Mouse (Mus musculus): ENCODE measurements at regions not wholly inside any gene's neighbourhood (a gene's known extent, or its start where the extent isn't known, plus 50 kb on each side); places are given as distances from the start of the nearest gene placed in this dataset.

GRCm38 (mm10) chr14:102402061-102402689, 580.3 kb downstream of the Kctd12 start:
- DNase-seq (ENCODE audit: low read depth): no peak

DNA sequence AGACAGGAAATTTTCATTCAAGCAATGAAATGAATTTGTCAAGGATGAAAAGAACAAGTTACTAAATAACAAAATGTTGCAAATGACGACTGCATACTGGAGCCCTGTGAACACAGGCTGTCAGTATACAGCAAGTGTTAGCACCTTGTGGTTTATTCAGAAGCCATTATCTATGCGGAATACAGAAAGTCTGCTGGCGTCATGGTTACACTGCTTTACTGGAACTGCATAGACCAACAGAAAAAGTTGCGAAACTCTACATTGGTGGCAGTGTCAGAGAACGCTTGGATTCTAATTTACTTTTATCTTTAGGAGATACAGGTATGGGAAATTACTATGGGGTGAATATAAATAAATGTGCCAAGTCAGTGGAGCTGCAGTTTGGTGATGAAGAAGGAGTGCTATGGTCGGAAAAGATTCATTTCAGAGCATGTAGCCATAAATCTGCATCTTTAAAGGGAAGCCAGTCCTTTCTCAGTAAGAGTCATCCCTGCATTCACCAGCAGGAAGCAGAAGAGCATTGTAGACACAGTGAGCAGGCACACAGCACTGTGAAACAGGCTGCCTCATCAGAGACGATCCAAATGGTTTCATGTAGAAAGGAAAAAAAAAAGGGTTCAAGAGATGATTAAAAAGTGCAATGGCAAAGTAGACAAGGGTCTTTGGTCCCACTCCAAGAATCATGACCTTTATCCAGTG, 586.3 kb downstream of the Kctd12 start:
- DNase-seq (ENCODE audit: low read depth): no peak

DNA sequence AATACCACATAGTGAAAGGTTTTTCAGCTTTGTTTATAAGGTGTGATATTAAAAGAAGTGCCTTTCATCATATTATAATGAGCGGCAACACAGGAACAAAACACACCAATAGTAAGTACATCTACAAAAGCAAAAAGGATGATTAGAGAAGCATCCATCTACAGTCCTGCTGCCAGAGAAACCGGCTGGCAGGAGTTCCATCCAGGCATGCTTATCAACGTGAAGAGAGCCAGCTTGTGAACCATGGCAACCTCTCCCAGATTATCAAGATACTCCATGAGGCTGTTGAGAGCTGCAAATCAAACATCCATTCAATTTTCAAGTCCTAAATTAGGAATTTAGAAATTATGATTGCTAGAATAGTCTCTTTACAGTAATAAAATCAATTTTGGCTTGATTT, 590.1 kb downstream of the Kctd12 start:
- no peak for DNase-seq (ENCODE audit: low read depth)

- no peak for DNase-seq (ENCODE audit: low read depth)
Measured at GRCm38 (mm10) chr14:102372994-102373567, 609.4 kb downstream of the Kctd12 start.

- no peak for DNase-seq (ENCODE audit: low read depth)
Measured at GRCm38 (mm10) chr14:102361589-102361988, 620.8 kb downstream of the Kctd12 start.

DNA sequence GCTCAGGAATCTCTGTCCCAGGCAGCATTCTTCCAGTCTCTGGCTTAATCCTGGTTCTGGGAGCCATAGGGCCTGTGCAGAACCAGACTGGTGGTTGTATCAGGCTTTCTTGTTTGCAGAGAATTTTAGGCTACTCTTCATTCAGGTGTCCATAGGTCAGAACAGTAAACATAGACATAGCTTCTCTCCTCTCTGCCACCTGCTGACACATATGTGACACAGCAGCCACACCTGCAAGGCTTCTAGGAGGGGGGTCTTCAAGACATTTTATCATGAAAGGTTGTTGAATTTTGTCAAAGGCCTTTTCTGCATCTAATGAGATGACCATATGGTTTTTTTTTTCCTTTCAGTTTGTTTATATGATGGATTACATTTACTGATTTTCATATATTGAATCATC, 599.7 kb downstream of the Lmo7 start:
- no peak for DNase-seq (ENCODE audit: low read depth)

DNA sequence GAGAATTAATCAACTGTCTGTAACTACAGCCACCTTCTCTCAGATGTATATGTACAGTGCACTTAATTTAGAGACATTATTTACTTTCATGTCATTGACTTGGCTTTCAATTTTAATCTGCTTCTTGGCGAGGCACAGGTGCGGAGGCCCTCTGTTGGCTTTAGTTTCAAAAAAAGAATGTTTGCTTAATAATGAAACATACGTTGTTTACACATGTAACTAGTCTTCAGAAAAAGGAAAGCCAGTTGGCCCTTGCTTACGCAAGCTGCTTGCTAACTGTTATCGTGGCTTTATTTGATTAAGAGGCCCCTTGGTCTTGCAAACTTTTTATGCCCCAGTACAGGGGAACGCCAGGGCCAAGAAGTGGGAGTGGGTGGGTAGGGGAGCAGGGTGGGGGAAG, 576.6 kb downstream of the Lmo7 start:
- no peak for DNase-seq (ENCODE audit: low read depth)

DNA sequence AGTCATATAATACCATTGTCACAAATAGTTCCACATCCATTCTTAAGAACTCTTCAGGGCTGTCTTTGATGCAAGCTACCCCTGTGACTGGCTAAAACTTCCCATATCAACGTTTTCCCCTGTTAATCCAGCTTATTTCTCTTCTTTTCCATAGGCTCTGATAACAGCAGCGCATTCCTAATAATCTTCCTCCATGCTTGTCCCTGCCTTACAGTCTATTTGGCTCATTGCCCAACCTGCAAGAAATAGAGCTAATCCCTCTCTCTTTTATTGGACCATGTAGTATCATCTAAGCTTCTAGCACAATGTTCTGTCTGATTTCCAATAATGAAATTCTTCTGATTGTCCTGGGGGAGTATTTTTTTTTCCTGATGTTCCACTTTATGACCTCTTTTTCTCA, 573.1 kb downstream of the Lmo7 start:
- no peak for DNase-seq (ENCODE audit: low read depth)

DNA sequence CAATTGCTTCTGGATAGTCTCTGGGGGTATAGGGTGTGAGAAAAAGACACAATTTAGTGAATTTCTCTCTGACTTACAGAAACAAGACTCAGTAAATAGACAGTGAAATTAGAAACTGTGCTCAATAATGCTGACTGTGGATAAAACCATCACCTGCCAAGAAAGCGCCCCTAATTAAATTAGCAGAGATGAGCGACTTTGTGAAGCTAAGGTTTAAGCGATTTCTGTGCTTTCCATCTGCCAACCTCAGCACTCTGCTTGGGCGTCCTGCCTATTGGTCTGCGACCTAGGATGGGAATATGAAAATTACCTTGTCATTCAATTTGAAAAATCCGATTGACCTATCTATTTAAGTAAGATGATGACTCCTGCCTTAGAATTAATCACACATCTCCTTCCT, 570.5 kb downstream of the Lmo7 start:
- DNase-seq (ENCODE audit: low read depth): no peak

DNA sequence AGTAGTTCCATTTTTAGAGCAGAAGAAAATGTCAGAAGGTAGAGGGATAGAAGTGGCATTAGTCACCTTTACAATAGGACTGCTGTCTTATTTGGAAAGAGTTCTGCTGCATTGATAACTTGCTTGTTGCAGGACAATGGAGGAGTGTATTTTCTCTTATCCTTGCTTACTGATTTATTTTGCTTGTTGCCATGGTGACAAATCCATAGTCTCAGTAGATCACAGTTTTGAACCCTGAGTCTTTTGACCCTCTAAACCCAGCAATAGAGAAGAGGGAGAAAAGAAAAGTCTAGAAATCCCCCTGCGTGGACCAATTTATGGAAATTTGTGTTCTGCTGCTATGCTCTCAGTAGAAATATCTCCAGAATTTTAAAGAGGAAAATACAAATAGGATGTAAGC, 561.6 kb downstream of the Lmo7 start:
- DNase-seq (ENCODE audit: low read depth): no peak

GRCm38 (mm10) chr14:102250076-102250475, 520.3 kb downstream of the Lmo7 start:
- DNase-seq (ENCODE audit: low read depth): no peak

- DNase-seq (ENCODE audit: low read depth): no peak
Measured at GRCm38 (mm10) chr14:102248581-102248980, 518.8 kb downstream of the Lmo7 start.

DNA sequence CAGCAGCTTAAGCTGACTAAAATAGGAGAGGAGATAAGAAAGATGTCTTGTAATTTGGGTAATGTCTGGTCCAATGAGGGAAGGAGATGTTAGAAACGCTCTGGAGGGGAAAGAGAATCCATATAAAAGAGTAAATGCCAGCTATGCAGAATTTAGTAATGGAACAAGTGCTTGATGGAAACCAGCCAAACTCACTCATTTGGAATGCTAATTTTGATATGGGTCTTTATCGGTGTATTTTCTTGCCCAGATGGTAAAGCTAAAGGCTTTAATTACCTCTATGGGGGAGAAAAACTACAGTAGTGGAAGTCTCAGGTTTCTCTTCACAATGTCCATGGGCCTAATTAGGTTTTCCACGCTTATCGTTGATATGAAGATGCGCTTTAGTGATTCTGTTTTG, 518.3 kb downstream of the Lmo7 start:
- DNase-seq (ENCODE audit: low read depth): no peak

DNA sequence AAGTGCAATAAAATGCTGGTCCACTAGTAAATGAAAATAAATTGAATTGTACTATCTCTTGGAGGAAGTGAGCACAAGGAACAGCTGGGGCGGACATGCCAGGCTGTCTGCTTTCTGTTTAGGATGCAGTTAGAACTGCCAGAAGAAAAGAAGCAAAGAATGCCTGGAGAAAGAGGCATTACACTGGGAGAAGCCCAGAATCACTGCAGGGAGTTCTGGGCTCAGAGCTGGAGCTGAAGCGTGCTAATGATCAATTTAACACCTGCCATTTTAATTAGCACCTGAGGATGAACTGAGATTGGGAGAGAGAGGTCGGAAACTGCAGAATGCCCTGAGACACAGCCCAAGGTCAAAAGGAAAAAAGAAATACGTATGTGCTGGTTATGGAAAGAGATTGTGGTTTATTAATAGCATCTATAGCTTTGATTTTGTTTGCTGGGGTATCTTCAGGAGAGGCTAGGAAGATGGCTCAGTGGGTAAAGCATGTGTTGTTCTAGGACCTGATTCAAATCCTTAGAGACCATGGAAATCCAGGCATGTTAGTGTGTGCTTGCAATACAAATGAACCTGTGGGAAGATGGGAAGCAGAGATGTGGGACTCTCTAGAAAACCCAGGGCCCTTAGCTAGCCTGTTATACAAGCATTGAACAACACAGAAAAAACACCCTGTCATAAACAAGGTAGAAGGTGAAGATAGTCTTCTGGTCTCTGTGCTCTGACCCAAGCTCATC, 514.2 kb downstream of the Lmo7 start:
- no peak for DNase-seq (ENCODE audit: low read depth)

DNA sequence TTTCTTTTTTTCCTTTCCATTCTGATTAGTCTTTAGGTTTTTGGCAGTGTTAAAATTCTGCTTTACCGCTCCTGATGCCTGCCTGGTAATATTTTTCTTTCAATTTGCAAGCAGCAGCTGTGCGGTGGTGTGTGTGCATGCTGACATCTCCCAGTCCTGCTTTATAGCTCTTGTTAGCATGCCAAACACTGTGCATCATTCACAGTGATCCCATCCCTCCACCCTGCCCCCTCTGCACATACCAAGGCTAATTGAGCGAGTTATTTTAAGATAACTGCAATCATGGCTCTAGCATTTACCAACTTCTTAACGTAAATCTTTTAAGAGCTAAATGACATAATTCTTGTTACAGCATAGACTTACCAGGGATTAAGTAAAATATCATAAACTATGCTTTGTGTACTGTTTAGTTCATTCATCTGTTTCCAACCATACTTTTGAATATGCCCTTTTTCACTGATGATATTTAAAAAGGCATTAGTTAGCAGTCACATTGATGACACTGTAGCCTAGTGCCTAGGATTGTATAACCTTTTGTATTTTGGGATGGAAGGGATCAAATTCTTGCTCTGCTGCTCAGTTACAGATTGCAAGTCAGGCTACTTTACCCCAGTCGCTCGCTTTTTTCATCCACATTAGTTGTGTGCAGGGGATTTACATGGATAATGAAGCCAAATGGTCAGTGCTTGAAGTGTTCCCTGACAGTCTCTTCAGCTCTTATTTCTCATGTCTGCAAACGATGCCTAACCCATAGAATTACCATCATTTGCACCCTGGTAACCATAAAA, 487.0 kb downstream of the Lmo7 start:
- DNase-seq (ENCODE audit: low read depth): no peak

- no peak for DNase-seq (ENCODE audit: low read depth)
Measured at GRCm38 (mm10) chr14:102215267-102215964, 485.7 kb downstream of the Lmo7 start.

GRCm38 (mm10) chr14:102212079-102212478, 482.3 kb downstream of the Lmo7 start:
- no peak for DNase-seq (ENCODE audit: low read depth)

GRCm38 (mm10) chr14:102204881-102205671, 475.3 kb downstream of the Lmo7 start:
- no peak for DNase-seq (ENCODE audit: low read depth)

GRCm38 (mm10) chr14:102199430-102199829, 469.7 kb downstream of the Lmo7 start:
- no peak for DNase-seq (ENCODE audit: low read depth)

DNA sequence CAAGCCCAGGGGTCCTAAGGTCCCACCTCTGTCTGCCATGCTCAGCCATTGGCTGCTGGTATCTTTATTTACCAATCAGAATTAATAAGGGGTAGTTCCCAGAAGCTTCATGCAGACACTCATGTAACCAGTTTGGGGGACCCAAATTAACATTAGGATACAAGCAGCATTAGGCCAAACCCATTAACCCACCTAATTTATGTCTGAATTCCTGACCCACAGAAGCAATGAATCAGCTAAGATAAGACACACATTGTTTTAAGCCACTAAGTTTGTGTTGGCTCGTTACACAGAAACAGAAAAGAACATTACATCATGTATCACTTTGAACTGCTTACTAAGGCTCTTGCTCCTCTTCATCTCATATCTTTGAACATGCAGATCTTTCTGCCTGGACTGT, 461.0 kb downstream of the Lmo7 start:
- no peak for DNase-seq (ENCODE audit: low read depth)

- DNase-seq (ENCODE audit: low read depth): peak; percentile 12
Measured at GRCm38 (mm10) chr14:102181269-102181668, 451.5 kb downstream of the Lmo7 start.

Measured in fibroblast of lung, adult 2 months (primary cell).